ENCODE assay signal across 8 mouse cellular contexts in the genomic region with DNA sequence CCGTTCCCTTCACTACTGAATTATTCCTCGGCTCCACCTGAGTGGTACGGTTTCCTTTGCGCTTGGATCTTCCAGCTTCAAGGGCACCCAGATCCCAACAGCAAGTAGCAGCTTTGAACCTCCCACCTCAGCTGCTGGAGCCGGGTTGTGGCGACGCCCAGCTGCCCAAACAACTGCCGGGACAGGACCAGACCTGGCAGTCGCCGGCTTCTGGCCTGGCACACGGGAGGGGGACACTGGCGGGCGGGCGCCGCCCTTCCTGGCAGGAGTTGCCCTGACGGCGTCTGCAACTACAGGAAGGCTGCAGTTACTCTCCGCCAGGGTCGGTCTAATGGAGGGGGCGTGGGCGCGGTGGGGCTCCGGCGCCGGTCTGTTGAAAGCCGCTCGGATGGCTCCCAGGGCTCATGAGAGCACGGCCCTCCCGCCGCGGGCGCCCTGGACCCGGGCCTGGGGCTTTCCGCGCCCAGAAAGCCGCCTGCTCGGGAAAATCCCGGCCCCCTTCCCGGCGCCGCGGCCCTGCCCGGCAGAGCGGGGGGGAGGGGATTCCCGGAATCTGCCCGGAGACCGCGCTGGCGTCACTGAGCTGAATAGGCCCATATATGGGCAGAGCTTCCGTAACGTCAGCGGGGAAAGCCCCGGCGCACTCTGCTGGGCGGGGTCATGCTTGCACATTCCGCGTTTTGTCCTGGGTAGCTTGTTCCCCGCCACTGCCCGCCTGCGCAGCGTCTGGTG. TPM values are rescaled to one million over a fixed set of nuclear protein-coding genes. Genes with fewer than 3 reads are reported as not detected.
A peak's percentile ranks its signal among the peaks of the same experiment; 100 is the strongest.
DNase-seq lines count a peak whose midpoint lies in the region; ATAC-seq and TF ChIP-seq lines count a peak whose summit lies in the region.

No protein-coding gene starts in this region.

- peak overlapping the region; percentile 86 for H3K9ac ChIP-seq in ES-E14 (ENCODE audit: insufficient read depth, low read depth, low read length, poor library complexity, severe bottlenecking)
- peak overlapping the region; percentile 50 for H3K9ac ChIP-seq in forebrain, embryonic 16.5 days (replicated peaks; ENCODE audit: low read depth, low read length)
- H3K9ac ChIP-seq in neural tube, embryonic 15.5 days (replicated peaks), result peak overlapping the region; percentile 55

- ATAC-seq in forebrain, embryonic 16.5 days, result peak; percentile 84
- peak; percentile 76 for ATAC-seq in neural tube, embryonic 15.5 days (ENCODE audit: low FRiP score)

- H3K4me2 ChIP-seq in forebrain, embryonic 16.5 days (ENCODE audit: low read length), result peak overlapping the region; percentile 91
- peak overlapping the region; percentile 99 for H3K4me2 ChIP-seq in neural tube, embryonic 15.5 days

- H3K9me3 ChIP-seq in ES-E14 (ENCODE audit: control insufficient read depth, insufficient read depth, low read depth, low read length), result no peaks in the 10 kb centered on the region
- no peaks in the 10 kb centered on the region for H3K9me3 ChIP-seq in forebrain, embryonic 16.5 days (ENCODE audit: control insufficient read depth, low read length)
- H3K9me3 ChIP-seq in neural tube, embryonic 15.5 days (replicated peaks), result no peaks in the 10 kb centered on the region

- H3K4me1 ChIP-seq in ES-E14 (ENCODE audit: control insufficient read depth in 2 of 2, insufficient read depth in 2 of 2, low read length in 2 of 2, poor library complexity in 1 of 2), result peaks cover 6 to 7% of the 10 kb centered on the region in 2 experiments; a peak in 3 of 4 replicates
- H3K4me1 ChIP-seq in forebrain, embryonic 16.5 days (replicated peaks; ENCODE audit: control insufficient read depth, insufficient read depth, low read length), result peaks cover 67% of the 10 kb centered on the region
- H3K4me1 ChIP-seq in lung, adult 2 months (ENCODE audit: control insufficient read depth, insufficient read depth, low read length), result peaks cover 23% of the 10 kb centered on the region
- peaks cover 73% of the 10 kb centered on the region for H3K4me1 ChIP-seq in neural tube, embryonic 15.5 days

- peak; percentile 97 for TF ChIP-seq POLR2A in lung, adult 2 months (IDR thresholded peaks at IDR 0.05; ENCODE audit: borderline replicate concordance, extremely low read depth, low read depth, low read length)

- TF ChIP-seq CTCF in layer of hippocampus, adult 2 months (conservative IDR thresholded peaks at IDR 0.05), result peak; percentile 39
- TF ChIP-seq CTCF in lung, adult 2 months (IDR thresholded peaks at IDR 0.05; ENCODE audit: insufficient read depth, low read length), result no peak

- DNase-seq in ES-E14 (ENCODE audit: low read depth, low spot score), result no peak
- DNase-seq in cerebellum, adult 18-20 months, result peak; percentile 95 to 96
- DNase-seq in heart, postnatal 36 days, result peak; percentile 96 to 98
- peak; percentile 96 to 98 for DNase-seq in layer of hippocampus, adult 2 months (ENCODE audit: low spot score in 2 of 2)
- DNase-seq in lung, adult 2 months, result peak; percentile 97
- DNase-seq in testis, postnatal 14 days (ENCODE audit: low spot score), result peak; percentile 93

- 1% methylated on average over 56 of the region's 61 CpGs for WGBS in forebrain, embryonic 16.5 days
- WGBS in lung, adult 2 months, result 1% methylated on average over 56 of the region's 61 CpGs
- 1% methylated on average over 56 of the region's 61 CpGs for WGBS in neural tube, embryonic 15.5 days

- peaks cover 10% of the 10 kb centered on the region for H3K36me3 ChIP-seq in ES-E14 (ENCODE audit: control insufficient read depth, insufficient read depth, low read length, poor library complexity, severe bottlenecking)
- H3K36me3 ChIP-seq in forebrain, embryonic 16.5 days (ENCODE audit: control insufficient read depth, insufficient read depth), result peaks cover 8% of the 10 kb centered on the region
- peaks cover 33% of the 10 kb centered on the region for H3K36me3 ChIP-seq in neural tube, embryonic 15.5 days

- H3K27ac ChIP-seq in ES-E14 (ENCODE audit: insufficient read depth, low read depth, low read length, poor library complexity, severe bottlenecking), result peak overlapping the region; percentile 85
- 0 out of 2 replicates have a peak overlapping the region, but pooled peaks have one; percentile 2 for H3K27ac ChIP-seq in forebrain, embryonic 16.5 days (ENCODE audit: low read length)
- H3K27ac ChIP-seq in layer of hippocampus, adult 2 months, result peak overlapping the region; percentile 99
- H3K27ac ChIP-seq in neural tube, embryonic 15.5 days (replicated peaks), result peak overlapping the region; percentile 46

- intact Hi-C loops in heart, postnatal 36 days (cut with DNase I), result loop anchor here (5.0 kb wide), 2 partner anchors 51 to 314 kb away; a partner anchor contains a TSS

- H3K4me3 ChIP-seq in ES-E14 (ENCODE audit: insufficient read depth in 1 of 2, low read depth in 1 of 2, low read length in 2 of 2, poor library complexity in 1 of 2, severe bottlenecking in 1 of 2), result peak overlapping the region; percentile 59 to 83
- peak overlapping the region; percentile 57 for H3K4me3 ChIP-seq in forebrain, embryonic 16.5 days (replicated peaks; ENCODE audit: low read length)
- H3K4me3 ChIP-seq in layer of hippocampus, adult 2 months, result peak overlapping the region; percentile 85
- H3K4me3 ChIP-seq in lung, adult 2 months (replicated peaks; ENCODE audit: extremely low read depth, low read depth, low read length), result peak overlapping the region; percentile 71
- peak overlapping the region; percentile 59 for H3K4me3 ChIP-seq in neural tube, embryonic 15.5 days (replicated peaks)

- H3K27me3 ChIP-seq in forebrain, embryonic 16.5 days (replicated peaks; ENCODE audit: control insufficient read depth, insufficient read depth, low read length), result peaks cover 20% of the 10 kb centered on the region
- no peaks in the 10 kb centered on the region; the same call in 1 of the 2 replicates for H3K27me3 ChIP-seq in neural tube, embryonic 15.5 days (replicated peaks)

- in situ Hi-C loops in ES-E14 (cut with MboI; ENCODE audit: low sequenced_read_pairs in 2 of 2, unreplicated experiment in 2 of 2), result no loop called here

TF ChIP-seq in ES-E14, 5 proteins besides CTCF, POLR2A, EP300 and RAD21:
- TF ChIP-seq CHD2 (IDR thresholded peaks at IDR 0.05; ENCODE audit: low read depth, low read length) (peak; percentile 26; the same call in 1 of the 2 replicates), MAFK (IDR thresholded peaks at IDR 0.05; ENCODE audit: insufficient read depth, low read depth, low read length) (no peak), ZNF384 (IDR thresholded peaks at IDR 0.05; ENCODE audit: low read depth, low read length) (no peak), ZC3H11A (IDR thresholded peaks at IDR 0.05; ENCODE audit: borderline replicate concordance, low read depth, low read length) (no peak), HCFC1 (IDR thresholded peaks at IDR 0.05; ENCODE audit: borderline replicate concordance, insufficient read depth, low read length) (no peak; the same call in 1 of the 2 replicates)

RNA-seq across cellular contexts. Expression of a gene that starts 2.3 kb away (rescaled TPM):
- total RNA-seq in ES-E14 (2012; rRNA removed), result 53.8 and 57.6 TPM in 2 replicates
- polyA plus RNA-seq in forebrain, embryonic 16.5 days (2015; fragmentation: Nextera tagmentation; extraction: Ambion mirVana), result 7.6 and 8.2 TPM in 2 replicates
- total RNA-seq in heart, postnatal 36 days (2021), result 10 to 100 TPM; 14.9 to 26.9 TPM
- 10 to 100 TPM; 57.7 to 63.0 TPM for total RNA-seq in layer of hippocampus, adult 2 months (2021)
- 80.8 and 125 TPM in 2 replicates for polyA plus RNA-seq in lung, adult 2 months (2012; rRNA removed)
- 9.4 and 15.1 TPM in 2 replicates for polyA plus RNA-seq in neural tube, embryonic 15.5 days (2015; fragmentation: Nextera tagmentation; extraction: Ambion mirVana)

RNA-seq across cellular contexts. Expression of a gene that starts 6.6 kb away (rescaled TPM):
- 160 and 174 TPM in 2 replicates for total RNA-seq in ES-E14 (2012; rRNA removed)
- 79.9 and 85.8 TPM in 2 replicates for polyA plus RNA-seq in forebrain, embryonic 16.5 days (2015; fragmentation: Nextera tagmentation; extraction: Ambion mirVana)
- total RNA-seq in heart, postnatal 36 days (2021), result 10 to 100 TPM; 48.6 to 56.7 TPM
- 10 to 100 TPM; 43.0 to 46.9 TPM for total RNA-seq in layer of hippocampus, adult 2 months (2021)
- polyA plus RNA-seq in lung, adult 2 months (2012; rRNA removed), result 27.4 and 30.4 TPM in 2 replicates
- 55.0 and 81.5 TPM in 2 replicates for polyA plus RNA-seq in neural tube, embryonic 15.5 days (2015; fragmentation: Nextera tagmentation; extraction: Ambion mirVana)

RNA-seq across cellular contexts. Expression of a gene that starts 6.8 kb away (rescaled TPM):
- 259 and 328 TPM in 2 replicates for total RNA-seq in ES-E14 (2012; rRNA removed)
- 1,287 and 1,394 TPM in 2 replicates for polyA plus RNA-seq in forebrain, embryonic 16.5 days (2015; fragmentation: Nextera tagmentation; extraction: Ambion mirVana)
- 100 to 1,000 TPM; 633 to 676 TPM for total RNA-seq in heart, postnatal 36 days (2021)
- 100 to 1,000 TPM; 323 to 345 TPM for total RNA-seq in layer of hippocampus, adult 2 months (2021)
- polyA plus RNA-seq in lung, adult 2 months (2012; rRNA removed), result 93.2 and 117 TPM in 2 replicates
- polyA plus RNA-seq in neural tube, embryonic 15.5 days (2015; fragmentation: Nextera tagmentation; extraction: Ambion mirVana), result 930 and 1,070 TPM in 2 replicates

RNA-seq across cellular contexts. Expression of a gene that starts 7.0 kb away (rescaled TPM):
- total RNA-seq in ES-E14 (2012; rRNA removed), result not detected in 2 replicates
- not detected in 2 replicates for polyA plus RNA-seq in forebrain, embryonic 16.5 days (2015; fragmentation: Nextera tagmentation; extraction: Ambion mirVana)
- total RNA-seq in heart, postnatal 36 days (2021), result 1 to 10 TPM in 1 of 2 experiments, not detected in 1; 1.0 TPM
- not detected for total RNA-seq in layer of hippocampus, adult 2 months (2021)
- polyA plus RNA-seq in lung, adult 2 months (2012; rRNA removed), result not detected in 2 replicates
- not detected in 2 replicates for polyA plus RNA-seq in neural tube, embryonic 15.5 days (2015; fragmentation: Nextera tagmentation; extraction: Ambion mirVana)

RNA-seq across cellular contexts. Expression of a gene that starts 14.2 kb away (rescaled TPM):
- total RNA-seq in ES-E14 (2012; rRNA removed), result 28.6 and 52.9 TPM in 2 replicates
- polyA plus RNA-seq in forebrain, embryonic 16.5 days (2015; fragmentation: Nextera tagmentation; extraction: Ambion mirVana), result 31.3 and 39.8 TPM in 2 replicates
- total RNA-seq in heart, postnatal 36 days (2021), result 1 to 10 TPM; 2.7 to 2.9 TPM
- 1 to 10 TPM; 9.2 to 10.0 TPM for total RNA-seq in layer of hippocampus, adult 2 months (2021)
- 9.5 and 10.5 TPM in 2 replicates for polyA plus RNA-seq in lung, adult 2 months (2012; rRNA removed)
- polyA plus RNA-seq in neural tube, embryonic 15.5 days (2015; fragmentation: Nextera tagmentation; extraction: Ambion mirVana), result 33.9 and 37.2 TPM in 2 replicates

Comparison
In these comparisons a context has a peak if more than half of its experiments do, and no peak if none do; other contexts are left out.
1. H3K27ac ChIP-seq: peak in every context shown above with its lines; median percentile 99 in layer of hippocampus, adult 2 months; 85 in ES-E14; 46 in neural tube, embryonic 15.5 days; 2 in forebrain, embryonic 16.5 days.